9 mouse cellular contexts compared by ENCODE assay signal in genomic region chr10:10812750-10813711, GRCm38 (mm10).
DNase-seq lines count a peak whose midpoint lies in the region; ATAC-seq lines count a peak whose summit lies in the region.
"Had no signal": no experiment of that assay in that cellular context is flagged by ENCODE, and none has a peak within 500 bp of the region (broad histone marks: within the 10 kb centered on the region; RNA-seq: fewer than 3 reads in every experiment).

No protein-coding gene starts in this region.

- peak; percentile 84 for ATAC-seq in hindbrain, embryonic 14.5 days (ENCODE audit: low FRiP score)
- peak; percentile 56; the same call in 1 of the 2 replicates for ATAC-seq in neural tube, embryonic 14.5 days (ENCODE audit: low read depth)
- ATAC-seq in megakaryocyte-erythroid progenitor cell, adult 5-6 weeks (replicated peaks; ENCODE audit: low FRiP score, low TSS enrichment, poor library complexity, severe bottlenecking) = no peak

- H3K4me1 ChIP-seq in hindbrain, embryonic 14.5 days (replicated peaks; ENCODE audit: control insufficient read depth, insufficient read depth, low read length) = no peaks in the 10 kb centered on the region
- H3K4me1 ChIP-seq in hindbrain, embryonic 10.5 days (replicated peaks) = no peaks in the 10 kb centered on the region
- H3K4me1 ChIP-seq in neural tube, embryonic 14.5 days (ENCODE audit: control insufficient read depth, insufficient read depth, low read length) = no peaks in the 10 kb centered on the region

- no peak overlapping the region for H3K27ac ChIP-seq in hindbrain, embryonic 14.5 days
- no peak overlapping the region for H3K27ac ChIP-seq in hindbrain, embryonic 10.5 days
- no peak overlapping the region for H3K27ac ChIP-seq in neural tube, embryonic 14.5 days (ENCODE audit: low read depth, low read length)
- H3K27ac ChIP-seq: macrophage had no signal

- no peak overlapping the region for H3K4me2 ChIP-seq in hindbrain, embryonic 14.5 days (replicated peaks)
- no peak overlapping the region for H3K4me2 ChIP-seq in neural tube, embryonic 14.5 days (ENCODE audit: low read depth, low read length)

- H3K9ac ChIP-seq in hindbrain, embryonic 14.5 days = no peak overlapping the region
- no peak overlapping the region for H3K9ac ChIP-seq in neural tube, embryonic 14.5 days (replicated peaks; ENCODE audit: low read depth, low read length)

- DNase-seq in hindbrain, embryonic 14.5 days (ENCODE audit: low spot score) = peak; percentile 64
- DNase-seq in hindbrain, embryonic 10.5 days (ENCODE audit: low spot score) = no peak
- peak; percentile 29 to 34 for DNase-seq in adrenal gland, adult 18-20 months (ENCODE audit: low spot score in 2 of 2)
- DNase-seq in cerebellum, postnatal 36 days = peak; percentile 94 to 98
- DNase-seq in layer of hippocampus, adult 9-11 months = peak; percentile 47
- no peak for DNase-seq in kidney, adult 11 months

- no peak overlapping the region for H3K4me3 ChIP-seq in hindbrain, embryonic 14.5 days (replicated peaks; ENCODE audit: low read length)
- no peak overlapping the region for H3K4me3 ChIP-seq in hindbrain, embryonic 10.5 days
- no peak overlapping the region for H3K4me3 ChIP-seq in neural tube, embryonic 14.5 days (ENCODE audit: low read depth, low read length)

- no peaks in the 10 kb centered on the region for H3K27me3 ChIP-seq in hindbrain, embryonic 14.5 days (ENCODE audit: control insufficient read depth, insufficient read depth, low read length)
- no peaks in the 10 kb centered on the region for H3K27me3 ChIP-seq in hindbrain, embryonic 10.5 days (ENCODE audit: insufficient read depth, poor library complexity, severe bottlenecking)
- H3K27me3 ChIP-seq in neural tube, embryonic 14.5 days (ENCODE audit: control insufficient read depth, insufficient read depth, low read length) = no peaks in the 10 kb centered on the region

- H3K9me3 ChIP-seq in hindbrain, embryonic 14.5 days (ENCODE audit: control insufficient read depth, low read length) = no peaks in the 10 kb centered on the region
- H3K9me3 ChIP-seq in hindbrain, embryonic 10.5 days = no peaks in the 10 kb centered on the region
- H3K9me3 ChIP-seq in neural tube, embryonic 14.5 days (ENCODE audit: control insufficient read depth, low read length) = no peaks in the 10 kb centered on the region

- H3K36me3 ChIP-seq in hindbrain, embryonic 14.5 days (replicated peaks; ENCODE audit: control insufficient read depth, insufficient read depth) = no peaks in the 10 kb centered on the region
- no peaks in the 10 kb centered on the region for H3K36me3 ChIP-seq in hindbrain, embryonic 10.5 days
- no peaks in the 10 kb centered on the region for H3K36me3 ChIP-seq in neural tube, embryonic 14.5 days (ENCODE audit: control insufficient read depth, insufficient read depth, low read length)

- 51% methylated on average over 5 of the region's 5 CpGs for WGBS in hindbrain, embryonic 14.5 days
- 70% methylated on average over 5 of the region's 5 CpGs for WGBS in hindbrain, embryonic 10.5 days
- 66% methylated on average over 5 of the region's 5 CpGs for WGBS in neural tube, embryonic 14.5 days

Comparison
In these comparisons a context has a peak if more than half of its experiments do, and no peak if none do; other contexts are left out.
1. DNase-seq: peak in hindbrain, embryonic 14.5 days (single experiment), adrenal gland, adult 18-20 months (2 of 2), cerebellum, postnatal 36 days (2 of 2) and layer of hippocampus, adult 9-11 months (single experiment); none in hindbrain, embryonic 10.5 days (single experiment) and kidney, adult 11 months (single experiment).